In genomic region chr8:110702636-110703459, GRCm38 (mm10) we compare ENCODE assay signal across 10 mouse cellular contexts. TPM values are rescaled to one million over a fixed set of nuclear protein-coding genes. Genes with fewer than 3 reads are reported as not detected.
DNase-seq lines count a peak whose midpoint lies in the region; ATAC-seq and TF ChIP-seq lines count a peak whose summit lies in the region.
"Had no signal": no experiment of that assay in that cellular context is flagged by ENCODE, and none has a peak within 500 bp of the region (broad histone marks: within the 10 kb centered on the region; RNA-seq: fewer than 3 reads in every experiment).

No protein-coding gene starts in this region.

- no peaks in the 10 kb centered on the region for H3K9me3 ChIP-seq in intestine, postnatal 0 days (ENCODE audit: control insufficient read depth)
- no peaks in the 10 kb centered on the region for H3K9me3 ChIP-seq in stomach, postnatal 0 days (ENCODE audit: control insufficient read depth, low read length)
- H3K9me3 ChIP-seq in midbrain, embryonic 15.5 days, result no peaks in the 10 kb centered on the region
- H3K9me3 ChIP-seq: liver, embryonic 12.5 days had no signal

- TF ChIP-seq CTCF in intestine, postnatal 0 days (IDR thresholded peaks at IDR 0.05; ENCODE audit: low read depth), result no peak
- TF ChIP-seq CTCF in stomach, postnatal 0 days (IDR thresholded peaks at IDR 0.05; ENCODE audit: low read depth), result no peak

- WGBS in intestine, postnatal 0 days, result 63% methylated on average over 9 of the region's 9 CpGs
- WGBS in stomach, postnatal 0 days, result 32% methylated on average over 9 of the region's 9 CpGs
- 45% methylated on average over 9 of the region's 9 CpGs for WGBS in midbrain, embryonic 15.5 days

- TF ChIP-seq EP300 in stomach, postnatal 0 days (optimal IDR thresholded peaks at IDR 0.05), result no peak

- peak; percentile 37 for DNase-seq in cerebellum, adult 9-10 months
- DNase-seq in cerebellum, postnatal 36 days, result no peak
- peak; percentile 71 for DNase-seq in retina, postnatal 1 day
- no peak for DNase-seq in retina, embryonic 14.5 days (ENCODE audit: low spot score)
- DNase-seq in stomach, postnatal 0 days (ENCODE audit: low spot score), result no peak
- no peak for DNase-seq in embryo, embryonic 9.5 days (ENCODE audit: extremely low spot score)
- DNase-seq: gastrocnemius, postnatal 14 days had no signal

- 0 out of 2 replicates have a peak overlapping the region, but pooled peaks have one; percentile 11 for H3K9ac ChIP-seq in intestine, postnatal 0 days (ENCODE audit: low read depth, low read length)
- no peak overlapping the region for H3K9ac ChIP-seq in stomach, postnatal 0 days (ENCODE audit: low read length)
- no peak overlapping the region for H3K9ac ChIP-seq in midbrain, embryonic 15.5 days
- H3K9ac ChIP-seq: liver, embryonic 12.5 days had no signal

- peak overlapping the region; percentile 28 for H3K27ac ChIP-seq in intestine, postnatal 0 days (ENCODE audit: low read depth, low read length)
- peak overlapping the region; percentile 89 for H3K27ac ChIP-seq in stomach, postnatal 0 days (replicated peaks)
- no peak overlapping the region for H3K27ac ChIP-seq in midbrain, embryonic 15.5 days
- H3K27ac ChIP-seq: liver, embryonic 12.5 days had no signal

- H3K4me2 ChIP-seq in intestine, postnatal 0 days (replicated peaks; ENCODE audit: low read depth), result no peak overlapping the region
- no peak overlapping the region for H3K4me2 ChIP-seq in stomach, postnatal 0 days (replicated peaks; ENCODE audit: low read depth)
- H3K4me2 ChIP-seq in midbrain, embryonic 15.5 days, result no peak overlapping the region
- H3K4me2 ChIP-seq: liver, embryonic 12.5 days had no signal

- no peaks in the 10 kb centered on the region for H3K27me3 ChIP-seq in intestine, postnatal 0 days (replicated peaks; ENCODE audit: control insufficient read depth, insufficient read depth, low read length)
- H3K27me3 ChIP-seq in stomach, postnatal 0 days (ENCODE audit: control insufficient read depth, insufficient read depth, low read length), result no peaks in the 10 kb centered on the region
- H3K27me3 ChIP-seq in midbrain, embryonic 15.5 days (replicated peaks), result no peaks in the 10 kb centered on the region
- H3K27me3 ChIP-seq: liver, embryonic 12.5 days had no signal

- no peak overlapping the region for H3K4me3 ChIP-seq in intestine, postnatal 0 days (ENCODE audit: low read depth, low read length)
- H3K4me3 ChIP-seq in stomach, postnatal 0 days (ENCODE audit: low read depth, low read length), result no peak overlapping the region
- no peak overlapping the region for H3K4me3 ChIP-seq in midbrain, embryonic 15.5 days
- H3K4me3 ChIP-seq: liver, embryonic 12.5 days had no signal

- no peak for ATAC-seq in intestine, postnatal 0 days
- ATAC-seq in stomach, postnatal 0 days (ENCODE audit: low FRiP score, low TSS enrichment), result peak; percentile 44; the same call in 1 of the 2 replicates
- no peak for ATAC-seq in midbrain, embryonic 15.5 days (replicated peaks)
- ATAC-seq: liver, embryonic 12.5 days had no signal

- H3K36me3 ChIP-seq in intestine, postnatal 0 days (ENCODE audit: control insufficient read depth, insufficient read depth), result no peaks in the 10 kb centered on the region; the same call in 1 of the 2 replicates
- H3K36me3 ChIP-seq in stomach, postnatal 0 days (ENCODE audit: control insufficient read depth, insufficient read depth, low read length), result no peaks in the 10 kb centered on the region
- 0 out of 2 replicates have a peak, but pooled peaks cover 1% of the 10 kb centered on the region for H3K36me3 ChIP-seq in midbrain, embryonic 15.5 days (replicated peaks)

- H3K4me1 ChIP-seq in intestine, postnatal 0 days (replicated peaks; ENCODE audit: control insufficient read depth, insufficient read depth, low read length), result no peaks in the 10 kb centered on the region
- peaks cover 4% of the 10 kb centered on the region for H3K4me1 ChIP-seq in stomach, postnatal 0 days (replicated peaks; ENCODE audit: control insufficient read depth, insufficient read depth)
- peaks cover 3% of the 10 kb centered on the region; the same call in 1 of the 2 replicates for H3K4me1 ChIP-seq in midbrain, embryonic 15.5 days
- H3K4me1 ChIP-seq: liver, embryonic 12.5 days had no signal

RNA-seq across cellular contexts. Expression of gene Mtss1l, which starts 18.4 kb away (rescaled TPM):
- polyA plus RNA-seq in intestine, postnatal 0 days (2015; fragmentation: Nextera tagmentation; extraction: Ambion mirVana), result 4.2 and 4.4 TPM in 2 replicates
- 5.7 and 7.5 TPM in 2 replicates for polyA plus RNA-seq in stomach, postnatal 0 days (2015; fragmentation: Nextera tagmentation; extraction: Ambion mirVana)
- 45.7 and 50.0 TPM in 2 replicates for polyA plus RNA-seq in midbrain, embryonic 15.5 days (2015; fragmentation: Nextera tagmentation; extraction: Ambion mirVana)

Comparison
In these comparisons a context has a peak if more than half of its experiments do, and no peak if none do; other contexts are left out.
1. DNase-seq: peak in cerebellum, adult 9-10 months (single experiment) and retina, postnatal 1 day (single experiment); none in cerebellum, postnatal 36 days (0 of 2), retina, embryonic 14.5 days (single experiment), stomach, postnatal 0 days (single experiment) and embryo, embryonic 9.5 days (single experiment).